In the genomic region with DNA sequence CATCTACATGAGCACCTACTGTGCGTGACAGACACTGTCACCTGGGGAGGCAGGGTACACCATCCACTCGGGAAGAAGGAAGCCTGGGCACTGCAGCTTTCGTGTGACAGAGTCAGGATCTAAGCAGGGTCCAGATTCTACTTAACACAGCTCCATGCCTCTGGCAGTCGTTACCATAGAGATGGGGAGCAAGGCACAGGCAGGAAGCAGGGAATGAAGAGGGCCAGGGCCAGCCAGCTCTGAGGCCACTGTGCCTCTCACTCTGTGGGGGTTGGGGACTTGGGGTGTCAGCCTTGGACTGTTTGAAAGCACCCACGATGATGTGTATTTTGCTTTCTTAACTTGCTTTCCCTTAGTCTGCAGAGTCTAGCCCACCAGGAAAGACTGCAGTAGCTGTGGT, we compare ENCODE assay signal across 10 mouse cellular contexts. TPM values are rescaled to one million over a fixed set of nuclear protein-coding genes. Genes with fewer than 3 reads are reported as not detected.
DNase-seq lines count a peak whose midpoint lies in the region; ATAC-seq lines count a peak whose summit lies in the region.
"Had no signal": no experiment of that assay in that cellular context is flagged by ENCODE, and none has a peak within 500 bp of the region (broad histone marks: within the 10 kb centered on the region; RNA-seq: fewer than 3 reads in every experiment).

No protein-coding gene starts in this region.

- no peaks in the 10 kb centered on the region for H3K79me2 ChIP-seq in macrophage (ENCODE audit: inconsistent target)

- H3K36me3 ChIP-seq in forebrain, embryonic 10.5 days (replicated peaks) = peaks cover 94% of the 10 kb centered on the region
- H3K36me3 ChIP-seq in forebrain, embryonic 12.5 days (replicated peaks) = peaks cover 83% of the 10 kb centered on the region
- H3K36me3 ChIP-seq in hindbrain, embryonic 13.5 days = peaks cover 15% of the 10 kb centered on the region
- H3K36me3 ChIP-seq in macrophage (ENCODE audit: inconsistent target) = no peaks in the 10 kb centered on the region

- peaks cover 8% of the 10 kb centered on the region for H3K4me1 ChIP-seq in forebrain, embryonic 10.5 days
- H3K4me1 ChIP-seq in forebrain, embryonic 12.5 days = no peaks in the 10 kb centered on the region; the same call in 1 of the 2 replicates
- peaks cover 17% of the 10 kb centered on the region for H3K4me1 ChIP-seq in hindbrain, embryonic 13.5 days (replicated peaks)

- H3K4me3 ChIP-seq in forebrain, embryonic 10.5 days = no peak overlapping the region
- no peak overlapping the region for H3K4me3 ChIP-seq in forebrain, embryonic 12.5 days (replicated peaks)
- H3K4me3 ChIP-seq in hindbrain, embryonic 13.5 days = no peak overlapping the region
- H3K4me3 ChIP-seq in macrophage (ENCODE audit: inconsistent target) = no peak overlapping the region

- no peak for ATAC-seq in forebrain, embryonic 12.5 days (ENCODE audit: low FRiP score)
- no peak for ATAC-seq in hindbrain, embryonic 13.5 days (ENCODE audit: low FRiP score)
- ATAC-seq in granulocyte monocyte progenitor cell, adult 5-6 weeks (replicated peaks; ENCODE audit: poor library complexity, severe bottlenecking) = no peak

- DNase-seq in forebrain, embryonic 10.5 days (ENCODE audit: extremely low spot score, low spot score) = no peak
- DNase-seq in kidney, postnatal 10 days = peak; percentile 28
- DNase-seq in kidney, adult 8-10 months = no peak
- no peak for DNase-seq in thymus, postnatal 4 days
- DNase-seq: cerebellum, adult 18-20 months; layer of hippocampus, adult 9-11 months had no signal

- WGBS in forebrain, embryonic 10.5 days = 72% methylated on average over 5 of the region's 5 CpGs
- WGBS in forebrain, embryonic 12.5 days = 72% methylated on average over 5 of the region's 5 CpGs
- WGBS in hindbrain, embryonic 13.5 days = 54% methylated on average over 5 of the region's 5 CpGs
- WGBS in macrophage (ENCODE audit: missing documents) = 73% methylated on average over 5 of the region's 5 CpGs

- no peaks in the 10 kb centered on the region for H3K27me3 ChIP-seq in forebrain, embryonic 10.5 days (ENCODE audit: poor library complexity, severe bottlenecking)
- H3K27me3 ChIP-seq in forebrain, embryonic 12.5 days = no peaks in the 10 kb centered on the region
- no peaks in the 10 kb centered on the region for H3K27me3 ChIP-seq in hindbrain, embryonic 13.5 days

- H3K4me2 ChIP-seq in forebrain, embryonic 12.5 days = no peak overlapping the region
- no peak overlapping the region for H3K4me2 ChIP-seq in hindbrain, embryonic 13.5 days

- no peaks in the 10 kb centered on the region for H3K9me3 ChIP-seq in forebrain, embryonic 10.5 days
- H3K9me3 ChIP-seq in forebrain, embryonic 12.5 days = no peaks in the 10 kb centered on the region
- no peaks in the 10 kb centered on the region for H3K9me3 ChIP-seq in hindbrain, embryonic 13.5 days

- peak overlapping the region; percentile 63 for H3K27ac ChIP-seq in forebrain, embryonic 10.5 days
- H3K27ac ChIP-seq in forebrain, embryonic 12.5 days = no peak overlapping the region
- H3K27ac ChIP-seq in hindbrain, embryonic 13.5 days = peak overlapping the region; percentile 50
- H3K27ac ChIP-seq in macrophage = peak overlapping the region; percentile 68

- no peak overlapping the region for H3K9ac ChIP-seq in forebrain, embryonic 12.5 days
- H3K9ac ChIP-seq in hindbrain, embryonic 13.5 days = no peak overlapping the region

RNA-seq across cellular contexts. Expression of a gene that starts 46.1 kb away (rescaled TPM):
- polyA plus RNA-seq in forebrain, embryonic 10.5 days (2016; fragmentation: Nextera tagmentation; extraction: Ambion mirVana) = 74.9 and 77.5 TPM in 2 replicates
- 58.5 and 62.5 TPM in 2 replicates for polyA plus RNA-seq in forebrain, embryonic 12.5 days (2016; fragmentation: Nextera tagmentation; extraction: Ambion mirVana)
- 54.8 and 55.0 TPM in 2 replicates for polyA plus RNA-seq in hindbrain, embryonic 13.5 days (2015; fragmentation: Nextera tagmentation; extraction: Ambion mirVana)
- 10 to 100 TPM; 26.5 to 87.4 (median 55.9) TPM for total RNA-seq in macrophage (2018; cell fraction: chromatin; rRNA removed)
- 10 to 100 TPM; 22.5 to 38.7 (median 30.9) TPM for total RNA-seq in macrophage (2018; cell fraction: cytosol; rRNA removed)
- total RNA-seq in macrophage (2018; cell fraction: nucleus; rRNA removed) = 10 to 100 TPM; 31.8 to 67.9 (median 41.8) TPM
- 28.3 to 36.5 TPM (median 36.2 TPM) in 3 replicates for polyA plus RNA-seq in macrophage (2018)
- total RNA-seq in granulocyte monocyte progenitor cell, adult 5-6 weeks (2014; fragmentation: Nextera tagmentation) = 47.5 and 48.3 TPM in 2 replicates
- 17.2 and 20.8 TPM in 2 replicates for total RNA-seq in granulocyte monocyte progenitor cell, adult 5-6 weeks (2017)
